Mouse (Mus musculus): ENCODE results near the gene Saal1. TPM values are rescaled to one million over a fixed set of nuclear protein-coding genes. Genes with fewer than 3 reads are reported as not detected.
"Not testable (repeated sequence)": the region's sequence is repeated elsewhere in the genome, so short reads cannot be mapped to it uniquely, and the experiment has no call there.

The Saal1 gene
- total RNA-seq, 2 experiments from 2014 or later: 4.2 to 4.3 TPM

GRCm38 (mm10) chr7:46712250-46712649, 1.8 kb upstream of the Saal1 start:
- intact Hi-C loops (cut with DNase I): loop anchor here (10.0 kb wide), 1 partner anchor 293 kb away; the partner anchor contains the start of gene Spty2d1
- DNase-seq: no peak

- intact Hi-C loops (cut with DNase I): no loop called here
- no peak for DNase-seq
Measured at GRCm38 (mm10) chr7:46700521-46701025, 9.9 kb downstream of the Saal1 start.

- intact Hi-C loops (cut with DNase I): no loop called here
- no peak for DNase-seq
Measured at GRCm38 (mm10) chr7:46696754-46697153, 13.7 kb downstream of the Saal1 start.

DNA sequence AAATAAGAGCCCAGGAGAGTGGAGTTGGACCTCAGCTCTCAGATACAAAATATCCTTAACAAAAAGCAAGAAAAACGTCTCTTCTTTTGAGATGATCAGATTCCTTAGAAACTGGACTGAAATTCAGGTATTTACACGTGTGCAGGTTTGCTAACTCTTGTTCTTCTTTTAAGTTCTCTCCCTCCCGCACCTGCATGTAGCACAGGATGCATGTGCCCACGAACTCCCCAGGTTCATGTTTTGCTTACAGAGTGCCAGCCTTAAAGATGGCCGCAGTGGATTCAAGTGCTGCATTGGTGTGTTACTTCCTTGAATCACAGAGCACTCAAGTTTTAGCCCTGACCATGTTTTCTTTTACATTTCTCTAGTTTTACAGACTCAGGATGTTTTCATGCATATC, 23.7 kb downstream of the Saal1 start:
- no peak for DNase-seq
- intact Hi-C loops (cut with DNase I): no loop called here

- DNase-seq: no peak
- intact Hi-C loops (cut with DNase I): no loop called here
Measured at GRCm38 (mm10) chr7:46680732-46681131, 29.7 kb downstream of the Saal1 start.

DNA sequence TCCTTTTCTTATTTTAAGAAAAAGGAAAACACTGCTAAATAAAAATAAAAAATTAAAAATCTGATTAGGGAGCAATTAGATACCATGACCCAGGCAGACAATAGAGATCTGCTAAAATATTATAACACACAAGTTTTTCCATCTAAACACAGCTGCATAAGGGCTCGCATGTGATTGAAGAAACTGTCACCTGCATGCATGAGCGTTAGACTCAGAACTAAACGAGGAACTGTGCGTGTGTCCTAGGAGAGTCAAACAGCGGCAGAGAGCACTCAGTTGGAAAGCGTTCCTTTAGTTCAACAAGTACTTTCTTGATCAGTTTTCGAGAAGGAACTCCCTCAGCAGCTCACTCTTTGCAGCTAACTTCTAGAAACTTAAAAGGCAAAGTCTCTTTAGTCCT, 31.4 kb downstream of the Saal1 start:
- DNase-seq; intact Hi-C loops (cut with DNase I): not testable (repeated sequence)

DNA sequence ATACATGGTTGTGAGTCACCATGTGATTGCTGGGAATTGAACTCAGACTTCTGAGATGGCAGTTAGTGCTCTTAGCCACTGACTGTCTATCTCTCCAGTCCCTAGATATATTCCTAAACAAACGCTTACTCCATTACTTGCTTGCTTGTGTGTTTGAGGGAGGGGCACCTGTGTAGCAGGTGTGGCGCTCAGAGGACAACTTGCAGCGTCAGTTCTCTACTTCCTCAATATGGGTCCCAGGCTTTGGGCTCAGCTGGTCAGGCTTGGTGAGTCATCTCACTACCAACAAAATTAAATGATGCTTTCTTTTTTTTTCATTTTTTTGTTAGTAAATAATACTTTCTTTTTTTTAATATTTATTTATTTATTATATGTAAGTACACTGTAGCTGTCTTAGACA, 32.1 kb downstream of the Saal1 start:
- DNase-seq: no peak
- intact Hi-C loops (cut with DNase I): no loop called here

GRCm38 (mm10) chr7:46676808-46677360, 33.6 kb downstream of the Saal1 start:
- DNase-seq: no peak

DNA sequence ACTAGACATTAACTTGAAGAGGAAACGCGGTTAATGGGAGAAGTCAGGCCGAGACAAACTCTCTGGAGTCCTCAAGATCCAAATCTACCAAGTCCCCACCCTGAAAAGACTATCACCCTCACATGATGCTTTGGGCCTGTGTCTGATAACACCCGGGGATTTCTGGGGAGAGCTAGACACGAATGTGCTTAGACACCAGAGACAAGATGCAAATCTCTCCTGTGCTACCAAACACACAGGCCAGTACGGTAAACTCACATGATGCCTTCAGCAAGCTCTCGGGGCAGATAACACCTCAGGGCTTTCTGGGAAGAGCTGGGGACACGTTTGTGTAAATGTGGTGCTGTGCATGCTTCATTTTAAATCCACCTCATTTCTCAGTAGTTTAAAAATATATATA, 34.6 kb downstream of the Saal1 start:
- intact Hi-C loops (cut with DNase I): no loop called here
- no peak for DNase-seq

More at GRCm38 (mm10) chr7:46676808-46677360, 33.6 kb downstream of the Saal1 start:
- intact Hi-C loops (cut with DNase I): no loop called here

DNA sequence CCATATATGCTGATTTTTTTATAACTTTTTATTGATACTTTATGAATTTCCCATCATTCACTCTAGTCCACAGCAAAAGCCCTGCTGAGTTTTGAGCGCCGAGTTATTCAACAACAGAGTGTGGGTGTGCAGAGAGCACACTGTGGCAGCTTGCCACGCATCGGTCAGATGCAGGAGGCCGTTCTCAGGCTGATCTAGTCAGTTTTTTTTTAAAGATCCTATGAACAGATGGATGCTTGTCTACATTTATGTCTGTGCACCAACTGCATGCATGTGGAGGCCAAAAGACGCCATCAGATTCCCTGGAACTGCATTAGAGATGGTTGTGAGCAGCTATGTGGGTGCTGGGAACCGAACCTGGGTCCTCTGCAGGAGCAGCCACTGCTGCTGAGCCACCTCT, 35.4 kb downstream of the Saal1 start:
- no peak for DNase-seq
- intact Hi-C loops (cut with DNase I): no loop called here

- intact Hi-C loops (cut with DNase I): no loop called here
- no peak for DNase-seq
Measured at GRCm38 (mm10) chr7:46672160-46672672, 38.3 kb downstream of the Saal1 start, which contains the start of gene Tph1. Tph1 (minus strand) TSS chr7:46672537.

DNA sequence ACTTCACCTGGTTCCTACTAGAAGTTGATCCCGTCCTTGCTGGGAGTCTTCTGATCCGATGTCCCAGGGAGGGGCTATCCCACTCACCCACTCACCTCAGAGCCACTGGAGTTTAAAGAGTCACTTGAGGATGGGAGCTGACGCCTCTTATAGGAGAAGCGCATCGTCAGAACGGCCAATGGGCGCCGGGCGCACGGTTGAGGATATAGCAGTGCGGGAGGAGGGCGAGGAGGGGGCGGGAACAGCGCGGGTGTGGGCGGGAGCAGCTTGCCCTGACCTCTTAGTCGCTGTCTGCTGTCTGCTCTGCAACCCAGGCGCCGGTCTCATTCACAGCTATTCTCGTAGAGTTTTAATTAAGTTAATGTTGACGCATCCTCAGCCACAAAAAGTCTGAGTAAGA, 43.2 kb downstream of the Saal1 start:
- intact Hi-C loops (cut with DNase I): no loop called here
- DNase-seq: no peak

- DNase-seq: peak; percentile 5 to 7
- intact Hi-C loops (cut with DNase I): no loop called here
Measured at GRCm38 (mm10) chr7:46665236-46665635, 45.2 kb downstream of the Saal1 start.

DNA sequence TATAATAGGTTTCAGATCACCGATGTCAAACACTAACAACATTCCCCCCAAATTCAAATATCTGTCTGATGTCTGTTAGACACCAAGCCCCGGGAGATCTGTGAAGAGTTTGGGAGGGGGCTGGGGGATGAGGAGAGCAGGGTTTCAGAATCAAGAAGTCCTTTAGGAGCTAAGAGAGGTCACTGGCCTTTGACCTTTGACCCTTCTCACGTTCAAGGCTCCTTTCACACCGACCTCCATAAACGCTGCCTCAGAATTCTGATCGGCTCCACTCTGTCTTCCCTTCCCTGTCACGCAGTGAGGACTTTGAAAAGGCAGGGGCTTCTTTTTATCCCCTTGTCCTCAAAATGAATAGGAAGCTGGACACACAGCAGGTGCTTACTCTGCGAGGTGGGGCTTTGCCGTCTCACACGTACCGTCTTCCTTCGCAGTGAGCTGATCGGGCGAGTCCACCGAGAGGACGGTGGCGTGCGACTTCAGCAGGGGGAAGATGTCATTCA, 48.8 kb downstream of the Saal1 start:
- intact Hi-C loops (cut with DNase I): no loop called here
- no peak for DNase-seq

DNA sequence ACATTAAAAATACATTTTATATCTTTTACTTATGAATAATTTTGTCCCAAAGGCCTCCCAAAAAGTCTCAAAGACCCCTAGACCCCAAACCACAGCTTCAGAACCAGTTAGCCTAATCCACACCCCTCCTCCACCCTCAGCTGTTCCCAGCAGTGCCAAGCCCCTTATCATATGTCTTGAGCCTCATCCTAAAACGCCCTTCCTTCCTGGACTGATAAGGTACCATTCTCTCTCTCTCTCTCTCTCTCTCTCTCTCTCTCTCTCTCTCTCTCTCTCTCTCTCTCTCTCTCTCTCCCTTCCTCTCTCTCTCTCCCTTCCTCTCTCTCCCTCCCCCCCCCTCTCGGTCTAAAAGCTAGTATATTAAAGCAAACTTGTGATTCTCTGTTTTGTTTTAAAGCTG, 58.2 kb downstream of the Saal1 start:
- intact Hi-C loops (cut with DNase I): no loop called here

DNA sequence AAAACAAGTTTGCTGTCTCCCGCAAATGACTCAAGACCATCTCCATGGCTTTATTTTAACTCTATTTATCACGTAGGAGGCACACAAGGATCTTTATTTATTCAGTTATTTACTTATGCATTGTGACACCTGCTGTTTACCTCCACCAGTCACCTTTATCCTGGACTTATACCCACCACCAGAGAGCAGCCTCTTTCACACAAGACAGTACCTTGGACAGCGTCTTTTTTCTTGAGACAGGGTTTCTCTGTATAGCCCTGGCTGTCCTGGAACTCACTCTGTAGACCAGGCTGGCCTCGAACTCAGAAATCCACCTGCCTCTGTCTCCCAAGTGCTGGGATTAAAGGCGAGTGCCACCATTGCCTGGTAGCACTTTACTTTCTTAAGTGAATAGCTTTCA, 60.2 kb downstream of the Saal1 start:
- intact Hi-C loops (cut with DNase I): not testable (repeated sequence)

More for the DNA sequence above, 58.2 kb downstream of the Saal1 start:
- no peak for DNase-seq

DNA sequence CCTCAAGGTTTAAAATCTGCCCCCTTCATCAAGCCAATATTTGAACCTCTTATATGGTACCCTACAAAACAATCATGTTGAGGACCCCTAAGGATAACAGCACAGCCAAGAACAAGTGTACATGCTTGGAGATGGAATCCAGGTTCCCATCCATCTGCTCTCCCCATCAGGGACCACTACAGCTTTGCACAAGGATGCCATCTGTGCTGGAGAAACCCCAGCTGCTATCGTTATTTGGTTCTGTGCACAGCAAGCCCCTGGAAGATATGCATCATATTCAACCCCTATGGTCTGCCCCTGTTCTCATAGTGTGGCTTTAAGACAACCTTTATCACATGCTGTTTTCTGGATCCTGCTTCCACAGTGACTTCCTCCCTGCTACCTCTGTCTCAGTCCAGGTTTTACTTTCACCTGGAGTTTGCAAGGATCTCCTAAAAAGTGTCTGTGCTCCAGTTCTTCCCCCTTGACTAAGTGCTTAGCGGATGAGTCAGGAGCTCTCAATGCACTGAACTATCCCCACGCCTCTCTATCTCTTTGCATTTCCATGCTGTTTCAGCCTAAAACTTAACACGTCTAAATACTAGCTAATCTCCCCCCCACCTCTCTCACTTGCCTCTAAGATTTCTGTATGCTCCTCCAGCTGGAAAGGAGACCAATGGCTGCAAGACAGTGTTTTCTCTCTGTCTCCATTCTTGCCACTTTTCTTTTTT, 61.9 kb downstream of the Saal1 start:
- no peak for DNase-seq
- intact Hi-C loops (cut with DNase I): no loop called here

More for the DNA sequence above, 60.2 kb downstream of the Saal1 start:
- DNase-seq: not testable (repeated sequence)

DNA sequence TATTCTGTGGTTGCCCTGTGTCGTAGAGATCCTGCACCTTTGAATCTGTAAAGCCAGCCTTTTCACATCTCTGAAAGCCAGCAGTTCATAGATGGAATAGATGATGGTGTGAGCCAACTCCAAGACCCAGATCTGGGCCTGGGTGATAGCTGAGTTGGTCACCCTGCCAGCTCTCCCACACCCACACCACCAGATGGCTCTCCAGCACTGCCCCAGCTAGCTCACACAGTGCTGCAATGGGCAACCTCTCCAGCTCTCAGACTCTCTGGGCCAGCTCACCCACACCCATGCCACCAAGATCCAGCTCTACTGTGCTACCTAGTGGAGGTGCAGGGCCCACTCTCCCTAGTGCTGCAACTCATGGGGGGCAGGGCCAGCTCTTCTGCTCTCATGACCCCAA, 67.3 kb downstream of the Saal1 start:
- intact Hi-C loops (cut with DNase I): no loop called here
- DNase-seq: no peak

GRCm38 (mm10) chr7:46640062-46640461, 70.4 kb downstream of the Saal1 start:
- intact Hi-C loops (cut with DNase I): no loop called here
- no peak for DNase-seq

- intact Hi-C loops (cut with DNase I): no loop called here
- DNase-seq: peak; percentile 90
Measured at GRCm38 (mm10) chr7:46639692-46640031, 70.8 kb downstream of the Saal1 start, which contains the start of gene Sergef. Sergef (minus strand) TSS chr7:46639807.

DNA sequence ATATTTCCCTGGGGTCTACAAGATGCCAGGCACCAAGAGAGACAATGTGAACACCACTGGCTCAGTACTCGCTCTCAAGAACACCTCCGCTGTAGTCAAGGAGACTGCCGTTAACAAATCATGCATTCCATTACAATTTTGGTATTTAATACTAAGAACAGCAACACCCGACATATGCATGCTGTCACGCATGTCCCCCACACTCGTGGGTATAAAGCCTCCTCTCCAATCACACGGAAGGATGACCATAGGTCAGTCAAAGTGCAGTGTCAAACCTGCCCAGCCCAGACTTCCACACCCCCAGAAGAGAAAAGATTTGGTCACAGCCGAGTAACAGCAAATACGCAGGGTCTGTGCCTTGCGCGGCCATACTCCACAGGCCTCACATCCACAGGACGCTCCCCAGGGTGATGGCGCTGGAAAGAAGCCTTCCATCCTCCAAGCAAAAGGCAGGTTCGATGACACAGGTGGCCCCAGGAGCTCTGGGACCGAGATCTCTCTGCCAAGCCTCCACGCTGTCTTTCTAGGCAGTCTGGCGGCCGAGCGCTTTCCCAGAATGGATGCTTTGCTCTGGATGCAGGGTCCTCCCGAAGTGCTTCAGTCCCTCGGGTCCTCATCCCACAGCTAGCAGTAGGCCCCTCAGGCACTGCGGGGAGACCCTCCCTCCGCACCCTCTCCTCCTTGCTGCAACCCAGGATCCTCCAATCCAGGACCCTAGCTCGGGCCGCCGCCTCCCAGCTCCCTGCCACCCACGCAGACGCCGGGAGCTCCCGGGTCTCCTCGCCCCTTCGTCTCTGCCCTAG, 71.4 kb downstream of the Saal1 start:
- intact Hi-C loops (cut with DNase I): no loop called here

More for the DNA sequence above, 71.4 kb downstream of the Saal1 start:
- peak in 1 of 2 experiments; percentile 5 for DNase-seq
